Mouse (Mus musculus): Measurements from ENCODE around the gene Nek7.

GRCm38 (mm10) chr1:138491382-138492097 lies 128.4 kb downstream of the Nek7 start:
- TF ChIP-seq POLR2A (IDR thresholded peaks at IDR 0.05; ENCODE audit: low read depth, low read length) = no peak
- no peak for TF ChIP-seq CTCF (conservative IDR thresholded peaks at IDR 0.05 in 1 of 2, IDR thresholded peaks at IDR 0.05 in 1 of 2; ENCODE audit: low read depth in 2 of 2, low read length in 2 of 2)

All from CH12.LX (cell line).